Mouse (Mus musculus) olfactory bulb, adult 2 months (tissue): Measurements from ENCODE around the gene Epha6. TPM values are rescaled to one million over a fixed set of nuclear protein-coding genes. Genes with fewer than 3 reads are reported as not detected.

ENCODE experiments used
- H3K27ac ChIP-seq: fragments of 200-500 bp; 2 replicates; pipeline ENCODE4 v1.5.1; 2012; ENCODE audit warnings: low read depth, low read length; ENCODE audit not compliant: insufficient read depth
- H3K4me1 ChIP-seq: fragments of 200-500 bp; 2 replicates; pipeline ENCODE4 v1.6.1; 2012; ENCODE audit warnings: low read length; ENCODE audit not compliant: control insufficient read depth, insufficient read depth
- H3K4me3 ChIP-seq: fragments of 200-500 bp; 2 replicates; pipeline ENCODE4 v1.5.1; 2012; ENCODE audit warnings: mild to moderate bottlenecking, low read depth, low read length, moderate library complexity; ENCODE audit not compliant: insufficient read depth
- CTCF ChIP-seq: fragments of 200-500 bp; IDR thresholded peaks from 2 replicates; pipeline ENCODE4 v1.5.1; 2012; ENCODE audit warnings: low read depth, mild to moderate bottlenecking, low read length, moderate library complexity; ENCODE audit not compliant: insufficient read depth
- POLR2A ChIP-seq: fragments of 200-500 bp; IDR thresholded peaks from 2 replicates; pipeline ENCODE4 v1.6.1; 2012; ENCODE audit warnings: mild to moderate bottlenecking, low read depth, low read length, moderate library complexity; ENCODE audit not compliant: insufficient read depth
- WGBS: fragments of 180-500 bp; shearing (Covaris S2); methylation state at CpG from one replicate; pipeline ENCODE4 v1.1.7; 2018; 5-methylcytosine and 5-hydroxymethylcytosine counted together
- polyA plus RNA-seq: library from polyadenylated mRNA; stranded (reverse); fragments of >200 nt; gene quantifications from 2 replicates; pipeline ENCODE4 v1.2.4, GENCODE M21; 2012; ENCODE audit warnings: low replicate concordance; ENCODE audit not compliant: missing spikeins, insufficient read depth, insufficient read length

The Epha6 gene
- polyA plus RNA-seq, 1 experiment, result not detected

DNA sequence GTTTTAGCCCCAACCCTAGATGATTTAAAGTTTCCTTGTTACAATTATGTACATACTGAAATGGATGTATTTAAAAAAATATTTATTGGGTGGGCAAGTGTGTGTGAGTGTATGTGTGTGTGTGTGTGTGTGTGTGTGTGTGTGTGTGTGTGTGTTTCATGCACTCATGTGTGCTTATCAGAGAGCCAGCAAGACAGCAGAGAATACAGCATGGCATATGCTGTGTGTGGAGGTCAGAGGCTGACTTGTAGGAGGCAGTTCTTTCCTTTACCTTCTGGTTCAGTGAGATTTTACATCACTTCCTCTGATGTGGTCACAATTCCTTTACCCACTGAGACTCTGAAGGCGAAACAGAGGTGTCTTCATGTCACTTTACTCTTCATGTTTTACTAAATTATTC lies 321.4 kb downstream of the Epha6 start:
- no peak overlapping the region for H3K4me3 ChIP-seq
- WGBS, result 82% methylated on average over 1 of the region's 1 CpGs
- H3K4me1 ChIP-seq, result no peaks in the 10 kb centered on the region
- H3K27ac ChIP-seq, result no peak overlapping the region
- no peak for TF ChIP-seq CTCF
- no peak for TF ChIP-seq POLR2A

DNA sequence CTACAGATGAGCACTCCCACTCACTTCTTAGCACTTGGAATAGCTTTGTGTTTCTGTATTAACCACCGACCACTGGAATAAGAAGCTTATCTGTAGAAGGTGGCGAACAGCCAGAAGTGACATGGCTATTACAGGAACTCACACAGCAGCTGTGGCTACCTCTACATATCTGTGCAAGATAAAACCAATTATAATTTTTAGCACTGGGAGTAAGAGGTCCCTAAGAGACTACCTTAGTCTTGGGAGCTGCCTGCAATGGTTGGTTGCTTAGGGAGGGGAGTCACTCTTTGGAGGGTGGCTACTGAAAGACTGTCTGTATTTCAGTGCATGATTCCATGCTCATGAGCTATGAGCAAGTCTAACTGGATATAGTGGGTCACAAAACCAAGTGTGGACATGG lies 331.2 kb downstream of the Epha6 start:
- Histone ChIP-seq H3K27ac (no peak overlapping the region), H3K4me3 (no peak overlapping the region), H3K4me1 (no peaks in the 10 kb centered on the region)
- TF ChIP-seq CTCF (no peak), POLR2A (no peak)
- WGBS, result 79% methylated on average over 2 of the region's 2 CpGs

DNA sequence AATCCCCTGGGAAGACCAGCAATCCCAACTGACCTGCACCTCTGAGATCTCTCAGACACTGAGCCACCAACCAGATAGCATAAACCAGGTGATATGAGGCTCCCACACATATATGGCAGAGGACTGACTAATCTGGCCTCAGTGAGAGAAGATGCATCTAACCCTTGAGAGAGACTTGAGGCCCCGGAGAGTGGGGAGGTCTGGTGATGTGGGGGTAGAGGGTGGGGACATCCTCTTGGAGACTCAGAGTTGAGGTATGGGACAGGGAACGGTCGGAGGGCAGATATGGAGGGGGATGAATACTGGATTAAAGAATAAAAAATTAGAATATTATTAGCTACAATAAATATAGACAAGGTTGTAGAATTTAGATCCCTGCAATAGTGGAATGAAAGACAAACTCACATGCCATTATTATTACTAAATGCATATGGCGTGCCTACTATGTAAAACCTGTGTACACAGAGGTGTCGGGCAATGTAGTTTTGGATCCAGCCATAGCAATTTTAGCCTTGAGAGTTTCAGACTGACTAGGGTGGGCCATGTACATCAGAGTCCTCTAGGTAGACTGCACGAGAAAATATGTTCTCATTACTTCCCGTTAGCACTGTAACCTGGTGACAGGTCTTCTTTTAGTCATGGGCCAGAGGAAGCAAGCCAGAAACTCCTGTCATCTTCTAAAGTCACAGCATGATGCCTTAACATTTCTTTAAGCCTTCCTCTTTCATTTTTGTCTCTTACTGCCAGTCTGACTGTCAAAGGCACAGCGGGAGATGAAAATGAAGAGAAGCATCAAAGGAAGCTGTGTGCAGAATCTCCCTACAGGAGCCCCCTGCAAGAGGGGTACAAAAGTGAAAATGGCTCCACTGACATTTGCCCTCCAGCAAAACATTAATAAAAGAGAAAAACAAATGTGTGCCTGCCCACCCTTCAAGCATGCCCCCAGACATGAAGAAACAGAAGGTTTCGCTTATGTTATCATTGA lies 338.7 kb downstream of the Epha6 start:
- Histone ChIP-seq H3K27ac (no peak overlapping the region), H3K4me3 (no peak overlapping the region), H3K4me1 (no peaks in the 10 kb centered on the region)
- TF ChIP-seq CTCF (no peak), POLR2A (no peak)
- 83% methylated on average over 9 of the region's 9 CpGs for WGBS

GRCm38 (mm10) chr16:60264719-60265508 lies 340.4 kb downstream of the Epha6 start:
- H3K27ac ChIP-seq, result no peak overlapping the region
- no peaks in the 10 kb centered on the region for H3K4me1 ChIP-seq
- TF ChIP-seq POLR2A, result no peak
- no peak for TF ChIP-seq CTCF
- 75% methylated on average over 6 of the region's 6 CpGs for WGBS
- H3K4me3 ChIP-seq, result no peak overlapping the region

- WGBS, result 71% methylated on average over 7 of the region's 7 CpGs
- TF ChIP-seq POLR2A, result no peak
- TF ChIP-seq CTCF, result no peak
- no peaks in the 10 kb centered on the region for H3K4me1 ChIP-seq
- no peak overlapping the region for H3K4me3 ChIP-seq
- H3K27ac ChIP-seq, result no peak overlapping the region
Observed at GRCm38 (mm10) chr16:60258151-60258635, 347.1 kb downstream of the Epha6 start.

GRCm38 (mm10) chr16:60257623-60258022 lies 347.7 kb downstream of the Epha6 start:
- no peak for TF ChIP-seq POLR2A
- TF ChIP-seq CTCF, result no peak
- Histone ChIP-seq H3K27ac (no peak overlapping the region), H3K4me1 (no peaks in the 10 kb centered on the region), H3K4me3 (no peak overlapping the region)
- 80% methylated on average over 2 of the region's 2 CpGs for WGBS

DNA sequence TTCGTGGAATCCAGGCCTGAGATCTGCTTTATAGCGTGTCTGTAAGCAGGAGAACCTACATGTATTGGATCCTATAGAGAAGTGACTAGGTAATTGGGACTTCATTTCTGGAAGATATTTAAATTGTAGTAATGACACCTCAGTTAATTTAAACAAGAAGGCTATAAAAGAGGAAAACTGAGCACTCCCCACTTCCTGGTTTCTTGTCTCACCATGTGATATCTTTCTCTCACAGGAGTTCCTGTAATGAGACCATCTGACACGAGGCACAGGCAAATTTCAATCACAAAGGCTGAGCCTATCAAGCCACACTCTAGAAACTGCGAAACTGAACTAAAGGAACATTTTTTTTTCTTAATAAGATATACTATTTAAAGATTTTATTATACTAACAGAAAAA lies 348.3 kb downstream of the Epha6 start:
- 85% methylated on average over 4 of the region's 4 CpGs for WGBS
- H3K4me3 ChIP-seq, result no peak overlapping the region
- TF ChIP-seq POLR2A (no peak), CTCF (no peak)
- H3K4me1 ChIP-seq, result no peaks in the 10 kb centered on the region
- no peak overlapping the region for H3K27ac ChIP-seq

DNA sequence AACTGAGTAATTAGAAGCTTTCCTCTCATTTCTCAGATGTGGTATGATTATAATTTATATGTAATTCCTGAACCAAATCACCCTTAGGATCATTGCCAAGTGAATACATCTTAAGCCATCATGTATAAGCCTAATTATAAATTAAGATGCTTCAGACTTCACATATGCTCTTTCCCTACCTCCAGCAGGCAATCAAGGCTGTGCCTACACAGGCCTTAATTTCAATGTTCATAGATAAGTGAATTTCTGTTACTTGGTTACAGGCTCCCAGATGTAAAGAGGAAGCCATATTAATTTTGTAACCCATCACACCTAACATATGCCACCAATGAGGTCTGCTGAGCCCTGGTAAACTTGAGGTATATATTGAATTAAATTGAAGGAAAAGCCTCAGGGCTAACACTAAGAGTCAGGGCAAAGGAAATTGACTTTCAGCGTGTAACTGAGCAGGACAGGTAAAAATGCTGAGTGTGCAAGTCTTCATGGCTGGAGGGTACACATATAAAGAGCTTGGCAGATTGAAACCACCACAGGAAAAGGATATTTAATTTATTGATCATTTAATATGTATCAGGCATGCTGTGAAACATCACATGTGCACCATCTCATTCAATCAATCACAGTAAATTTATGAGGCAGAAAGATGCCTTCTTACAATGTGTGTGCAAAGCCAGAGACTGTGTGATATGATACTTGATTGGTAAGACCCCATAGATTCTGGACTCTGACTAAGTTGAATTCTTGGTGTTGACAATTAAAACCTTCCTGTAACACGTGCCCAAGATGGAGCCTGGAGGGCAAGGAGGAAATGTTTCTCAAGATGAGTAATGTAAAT lies 365.8 kb downstream of the Epha6 start:
- H3K4me3 ChIP-seq, result no peak overlapping the region
- TF ChIP-seq POLR2A, result no peak
- no peak for TF ChIP-seq CTCF
- no peaks in the 10 kb centered on the region for H3K4me1 ChIP-seq
- 85% methylated on average over 2 of the region's 2 CpGs for WGBS
- H3K27ac ChIP-seq, result no peak overlapping the region

DNA sequence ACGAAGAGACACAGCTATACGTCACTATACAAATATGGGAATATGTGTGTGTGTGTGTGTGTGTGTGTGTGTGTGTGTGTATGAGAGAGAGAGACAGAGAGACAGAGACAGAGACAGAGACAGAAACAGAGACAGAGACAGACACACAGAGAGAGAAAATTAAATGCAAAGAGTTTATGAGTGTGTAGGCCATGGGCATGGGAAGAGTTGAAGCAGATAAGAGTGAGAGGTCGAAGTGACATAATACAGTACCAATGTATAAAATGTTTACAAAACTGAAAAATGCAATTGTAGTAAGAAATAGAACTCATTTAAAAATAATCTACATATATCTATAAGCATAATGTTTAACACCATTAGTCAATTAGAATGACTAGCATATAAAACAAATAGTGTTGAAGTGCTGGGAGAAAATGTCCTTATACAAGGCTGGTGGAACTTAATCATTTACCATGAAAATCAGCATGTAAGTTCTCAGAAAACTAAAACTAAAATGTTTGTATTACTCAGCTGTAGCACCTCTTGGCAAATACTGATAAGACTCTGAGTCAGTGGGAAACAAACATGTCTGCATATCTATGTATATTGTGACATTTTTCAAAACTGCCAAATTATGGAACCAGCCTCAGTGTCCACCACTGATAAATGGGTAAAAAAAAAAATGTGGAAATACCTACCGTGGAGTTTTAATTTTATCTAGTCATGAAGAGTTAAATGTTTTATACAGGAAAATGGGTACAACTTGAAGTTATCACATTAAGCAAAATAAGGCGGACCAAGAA lies 371.2 kb downstream of the Epha6 start:
- no peak overlapping the region for H3K27ac ChIP-seq
- H3K4me3 ChIP-seq, result no peak overlapping the region
- H3K4me1 ChIP-seq, result no peaks in the 10 kb centered on the region
- TF ChIP-seq POLR2A (no peak), CTCF (no peak)
- 95% methylated on average over 5 of the region's 5 CpGs for WGBS
